Mouse (Mus musculus) T-helper 17 cell (primary cell): ENCODE results near the gene Fmo2.

Experiments used
- in situ Hi-C, 2 experiments: fragments of 300-600 bp; cut with MboI, MseI; formaldehyde crosslinking; loops; 1 replicate in 1 of 2; 2 replicates in 1 of 2; pipeline ENCODE4 v1.15.1; 2025; ENCODE audit warnings: high pct_unique_total_duplicates in 2 of 2

Gene Fmo2

GRCm38 (mm10) chr1:162897838-162898811, at the start of gene Fmo2:
Fmo2 (minus strand) TSS chr1:162898726.
- in situ Hi-C loops = loop anchor here in 1 of 2 experiments (5.0 to 10.0 kb wide), 2 partner anchors 174 to 1007 kb away; no protein-coding TSS in a partner anchor

- in situ Hi-C loops = no loop called here
Observed at GRCm38 (mm10) chr1:162947934-162948333, 49.4 kb upstream of the Fmo2 start.

- in situ Hi-C loops = no loop called here
Observed at GRCm38 (mm10) chr1:162946837-162947558, 48.5 kb upstream of the Fmo2 start.

DNA sequence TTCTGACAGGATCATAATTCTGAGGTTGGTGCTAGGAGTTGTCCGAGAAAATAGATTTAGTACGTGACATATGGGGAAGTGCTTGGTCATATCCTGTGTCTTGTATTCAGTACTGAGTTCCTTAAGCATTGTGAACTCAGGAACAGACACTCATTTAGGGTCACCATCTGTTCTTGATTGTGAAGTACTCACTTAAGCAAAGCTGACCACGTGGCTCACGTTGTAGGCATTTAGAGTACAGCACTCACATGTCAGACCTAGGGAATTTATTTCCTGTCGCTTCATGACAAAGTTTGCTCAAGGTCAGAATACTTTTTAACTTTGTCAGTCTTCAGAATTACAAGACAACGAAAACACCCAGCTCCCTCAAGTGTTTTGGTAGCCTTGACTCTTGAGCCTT, 45.2 kb upstream of the Fmo2 start:
- in situ Hi-C loops = no loop called here

DNA sequence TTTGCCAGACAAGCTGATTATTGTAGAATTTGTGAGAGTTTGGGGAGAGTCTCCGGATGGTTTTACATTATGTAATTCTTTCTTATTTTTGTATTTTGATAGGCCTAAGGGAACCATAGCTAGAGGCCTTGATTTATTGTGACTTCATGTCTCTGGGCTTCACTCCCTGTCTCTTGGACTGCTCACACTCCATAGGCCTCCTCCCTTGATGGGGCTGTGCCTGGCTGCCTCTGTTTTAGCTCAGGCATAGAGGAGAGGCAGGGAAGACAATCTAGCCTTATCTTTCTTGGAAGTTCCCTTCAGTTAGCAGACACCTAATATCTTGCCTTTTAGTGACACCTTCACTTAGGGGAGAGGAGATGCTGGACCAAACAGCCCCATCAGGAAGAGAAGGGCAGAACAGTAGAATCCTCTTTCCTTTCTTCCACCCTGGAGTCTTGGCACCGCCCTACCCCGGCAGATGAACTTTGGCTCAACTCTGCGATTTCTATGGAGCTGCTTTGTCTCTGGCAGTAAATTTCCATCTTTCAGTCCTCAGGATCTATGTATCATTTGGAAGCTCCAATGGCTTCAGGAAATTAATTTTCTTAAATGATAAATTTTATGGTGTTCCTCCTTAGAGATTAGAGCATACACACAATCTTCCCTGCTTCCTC, 40.3 kb upstream of the Fmo2 start:
- in situ Hi-C loops = no loop called here

GRCm38 (mm10) chr1:162937970-162938695, 39.6 kb upstream of the Fmo2 start:
- in situ Hi-C loops = no loop called here

GRCm38 (mm10) chr1:162937415-162937814, 38.9 kb upstream of the Fmo2 start, which contains the start of gene Fmo6:
Fmo6 (minus strand) TSS chr1:162937515.
- in situ Hi-C loops = no loop called here

DNA sequence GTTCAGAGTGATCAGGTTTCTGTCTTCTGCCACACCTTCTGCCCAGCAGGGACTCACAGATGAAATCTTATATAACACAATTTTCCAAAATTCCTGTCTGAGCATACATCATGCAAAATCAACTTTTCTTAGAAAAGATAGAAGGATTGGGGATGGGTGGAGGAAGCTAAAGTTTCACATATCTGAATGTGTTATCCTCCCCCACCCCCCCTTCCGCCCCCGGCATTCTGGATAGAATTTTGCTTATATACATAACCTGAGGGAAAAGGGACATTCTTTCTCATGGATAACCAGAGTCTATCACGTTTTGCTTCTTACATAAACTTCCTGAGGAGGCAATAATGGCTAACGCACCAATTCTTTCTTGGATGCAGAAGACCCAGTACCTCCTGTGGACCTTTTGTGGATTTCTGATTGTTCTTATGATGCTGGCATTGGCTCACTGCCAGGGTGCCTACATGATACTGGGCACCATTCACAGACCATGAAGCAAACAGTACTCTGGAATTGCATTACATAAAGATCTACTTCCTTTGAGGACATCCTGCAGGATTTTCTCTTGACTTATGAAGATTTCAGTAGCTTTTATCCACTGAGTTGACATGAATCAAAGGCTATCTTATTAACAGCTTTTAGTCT, 36.0 kb upstream of the Fmo2 start:
- in situ Hi-C loops = no loop called here

GRCm38 (mm10) chr1:162932386-162932785, 33.9 kb upstream of the Fmo2 start:
- in situ Hi-C loops = no loop called here

GRCm38 (mm10) chr1:162931880-162932279, 33.4 kb upstream of the Fmo2 start:
- in situ Hi-C loops = no loop called here

DNA sequence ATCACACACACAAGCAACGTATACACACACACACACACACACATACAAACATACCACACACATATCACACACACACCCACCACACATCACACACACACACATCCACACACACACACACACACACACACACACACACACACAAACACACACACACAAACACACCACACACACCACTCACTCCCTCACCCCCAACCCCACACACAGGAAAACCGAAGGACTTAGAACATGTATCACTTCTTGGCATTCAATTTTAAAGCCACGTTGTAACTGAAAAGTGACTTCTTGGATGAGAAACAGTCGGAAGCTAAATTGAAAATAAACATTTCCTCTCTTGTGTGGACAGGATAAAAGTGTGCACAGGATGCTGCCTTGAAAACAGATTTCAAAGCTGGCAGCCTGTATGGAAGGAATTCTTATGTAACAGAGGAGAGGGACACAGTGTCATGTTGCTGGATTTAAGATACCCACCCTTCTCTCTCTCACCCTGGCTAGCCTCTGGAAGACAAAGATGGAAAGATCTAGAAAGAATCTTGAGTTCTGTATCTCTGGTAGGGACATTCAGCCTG, 32.9 kb upstream of the Fmo2 start:
- in situ Hi-C loops = no loop called here

GRCm38 (mm10) chr1:162930631-162931030, 32.1 kb upstream of the Fmo2 start:
- in situ Hi-C loops = no loop called here

DNA sequence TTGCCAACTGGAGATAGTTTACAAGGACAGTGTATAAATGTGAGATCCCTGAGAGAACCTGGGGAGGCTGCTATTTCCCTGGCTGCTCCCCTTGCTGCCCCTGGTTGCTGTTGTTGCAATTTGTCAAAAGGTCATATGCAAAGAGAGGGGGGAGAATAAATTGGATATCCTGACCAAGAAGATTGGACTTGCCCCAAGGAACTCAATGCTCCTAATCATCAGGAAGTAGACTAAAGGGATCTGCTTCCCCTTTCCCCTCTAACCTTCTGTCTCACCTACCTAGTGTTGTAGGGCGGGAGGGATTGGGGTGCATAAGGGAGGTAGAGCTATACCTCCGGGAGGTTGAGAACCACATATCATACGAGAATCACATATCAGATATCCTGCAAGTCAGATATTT, 30.6 kb upstream of the Fmo2 start:
- in situ Hi-C loops = no loop called here

GRCm38 (mm10) chr1:162925121-162925520, 26.6 kb upstream of the Fmo2 start:
- in situ Hi-C loops = no loop called here

GRCm38 (mm10) chr1:162916661-162917060, 18.1 kb upstream of the Fmo2 start:
- in situ Hi-C loops = no loop called here

DNA sequence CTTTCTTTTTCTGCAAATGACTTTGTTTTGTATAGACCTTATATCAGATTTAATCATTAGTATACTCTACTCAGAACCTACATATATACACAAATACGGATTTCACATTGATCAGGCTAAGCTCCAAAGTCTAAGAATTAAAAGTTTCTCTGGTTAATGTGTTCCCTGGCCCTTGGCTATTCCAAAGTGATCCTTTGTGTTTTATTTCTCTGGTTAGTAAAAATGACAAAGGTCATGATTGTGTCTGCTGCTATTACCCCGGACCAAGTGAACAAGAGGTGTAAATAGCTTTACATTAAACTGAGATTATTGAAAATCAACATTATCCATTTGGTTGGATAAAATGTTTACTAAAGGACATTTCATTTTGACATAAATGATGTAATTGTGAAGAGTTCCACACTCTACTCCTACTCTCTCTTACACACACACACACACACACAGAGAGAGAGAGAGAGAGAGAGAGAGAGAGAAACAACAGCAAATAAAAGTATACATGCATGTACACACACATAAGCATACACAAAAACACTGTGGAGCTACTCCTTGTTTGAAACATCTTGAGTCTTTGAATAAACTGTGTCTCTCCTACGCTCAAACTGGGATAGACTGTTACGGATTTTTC, 16.5 kb upstream of the Fmo2 start:
- in situ Hi-C loops = no loop called here

DNA sequence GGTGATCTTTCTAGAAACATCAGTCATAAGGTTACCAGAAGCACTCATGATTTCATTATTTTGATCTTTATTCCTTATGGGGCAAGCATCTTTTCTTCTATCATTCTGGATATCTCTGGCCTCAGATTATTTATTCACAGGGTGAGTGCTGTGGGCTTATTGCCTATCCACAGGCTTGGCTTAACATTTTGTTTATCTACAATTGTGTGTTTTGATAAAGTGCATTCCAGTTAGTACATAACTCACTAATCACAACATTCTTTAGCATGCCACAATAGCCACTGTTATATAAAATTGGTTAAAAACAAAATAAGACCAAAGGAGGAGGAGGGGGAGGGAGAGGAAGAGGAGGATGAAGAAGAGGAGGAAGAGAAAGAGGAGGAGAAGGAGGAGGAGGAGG, 13.6 kb upstream of the Fmo2 start:
- in situ Hi-C loops = no loop called here

GRCm38 (mm10) chr1:162901879-162902278, 3.4 kb upstream of the Fmo2 start:
- in situ Hi-C loops = no loop called here

DNA sequence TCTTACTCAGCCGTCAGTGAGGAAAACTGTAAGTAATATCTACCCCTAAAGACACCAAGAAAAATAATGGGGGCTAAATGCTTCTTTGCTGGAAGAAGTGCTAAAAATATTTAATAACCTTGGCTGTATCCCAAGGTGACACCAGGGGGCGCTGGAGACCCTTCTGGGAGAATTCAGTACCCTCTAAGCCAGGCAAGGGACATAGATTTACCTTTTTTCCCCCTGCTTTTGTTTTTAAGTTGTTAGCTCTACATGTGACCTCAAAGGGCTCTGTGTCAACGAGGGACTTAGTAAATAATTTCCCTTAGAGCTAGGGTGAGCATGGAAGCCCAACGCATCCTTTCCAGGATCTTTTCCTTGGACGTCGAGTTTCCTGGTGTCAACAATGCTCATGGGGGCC, 2.6 kb downstream of the Fmo2 start:
- in situ Hi-C loops = loop anchor here in 1 of 2 experiments (5.0 to 10.0 kb wide), 2 partner anchors 176 to 1009 kb away; no protein-coding TSS in a partner anchor

DNA sequence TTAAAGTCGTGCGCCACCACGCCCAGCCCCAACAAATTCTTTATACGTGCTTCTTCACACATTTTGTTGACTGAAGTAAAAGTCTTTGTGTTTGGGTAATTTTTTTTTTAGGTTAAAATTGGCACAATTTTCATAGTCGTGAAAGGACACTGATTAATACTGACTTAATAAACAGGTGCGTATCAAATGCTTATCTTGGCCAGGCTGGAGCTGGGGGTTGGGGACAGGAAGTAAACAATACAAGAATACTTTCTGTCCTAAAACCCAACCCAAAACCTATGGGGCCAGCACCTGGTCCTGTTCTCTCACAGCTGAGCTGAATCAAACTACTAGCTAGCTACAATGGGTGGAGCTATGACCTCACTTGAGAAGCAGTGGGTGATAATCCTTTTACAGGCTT, 5.5 kb downstream of the Fmo2 start:
- in situ Hi-C loops = loop anchor here in 1 of 2 experiments (10.0 kb wide), 1 partner anchor 1012 kb away; no protein-coding TSS in a partner anchor
